Comparison of ENCODE assay signal across 14 mouse cellular contexts in genomic region chr5:130021361-130021966, GRCm38 (mm10). TPM values are rescaled to one million over a fixed set of nuclear protein-coding genes. Genes with fewer than 3 reads are reported as not detected.
DNase-seq lines count a peak whose midpoint lies in the region; ATAC-seq and TF ChIP-seq lines count a peak whose summit lies in the region.
"Had no signal": no experiment of that assay in that cellular context is flagged by ENCODE, and none has a peak within 500 bp of the region (broad histone marks: within the 10 kb centered on the region; RNA-seq: fewer than 3 reads in every experiment).

No protein-coding gene starts in this region.

- no peak overlapping the region for H3K27ac ChIP-seq in kidney, embryonic 14.5 days (ENCODE audit: low read depth, low read length)
- no peak overlapping the region for H3K27ac ChIP-seq in intestine, postnatal 0 days (ENCODE audit: low read depth, low read length)
- H3K27ac ChIP-seq in liver, embryonic 15.5 days (replicated peaks): 0 out of 2 replicates have a peak overlapping the region, but pooled peaks have one; percentile 31
- H3K27ac ChIP-seq: forebrain, embryonic 10.5 days; limb, embryonic 15.5 days; midbrain, embryonic 12.5 days had no signal

- no peak for ATAC-seq in kidney, embryonic 14.5 days (ENCODE audit: low FRiP score, low TSS enrichment)
- ATAC-seq in intestine, postnatal 0 days: no peak
- no peak for ATAC-seq in liver, embryonic 15.5 days (ENCODE audit: insufficient read depth)

- TF ChIP-seq CTCF in intestine, postnatal 0 days (IDR thresholded peaks at IDR 0.05; ENCODE audit: low read depth): no peak

- DNase-seq in adrenal gland, adult (ENCODE audit: inconsistent age in 2 of 2, low spot score in 1 of 2): peak; percentile 31 to 65
- DNase-seq in adrenal gland, adult 8-10 months: no peak
- DNase-seq in kidney, adult 9 months: peak; percentile 57
- no peak for DNase-seq in ovary, postnatal 10 days (ENCODE audit: low spot score)
- DNase-seq in right cerebral cortex, postnatal 25 days: no peak
- DNase-seq: adrenal gland, postnatal 10 days; heart, adult 18-20 months had no signal

- no peaks in the 10 kb centered on the region for H3K27me3 ChIP-seq in kidney, embryonic 14.5 days (ENCODE audit: control insufficient read depth, insufficient read depth, low read length)
- no peaks in the 10 kb centered on the region for H3K27me3 ChIP-seq in intestine, postnatal 0 days (replicated peaks; ENCODE audit: control insufficient read depth, insufficient read depth, low read length)
- H3K27me3 ChIP-seq in liver, embryonic 15.5 days: peaks cover 1% of the 10 kb centered on the region
- H3K27me3 ChIP-seq: limb, embryonic 15.5 days had no signal

- 68% methylated on average over 5 of the region's 5 CpGs for WGBS in kidney, embryonic 14.5 days
- WGBS in intestine, postnatal 0 days: 61% methylated on average over 5 of the region's 5 CpGs
- WGBS in liver, embryonic 15.5 days (ENCODE audit: insufficient replicate concordance): 51% methylated on average over 5 of the region's 5 CpGs

- H3K9ac ChIP-seq in kidney, embryonic 14.5 days (ENCODE audit: low read depth, low read length): no peak overlapping the region
- peak overlapping the region; percentile 26; the same call in 1 of the 2 replicates for H3K9ac ChIP-seq in intestine, postnatal 0 days (ENCODE audit: low read depth, low read length)
- no peak overlapping the region for H3K9ac ChIP-seq in liver, embryonic 15.5 days
- H3K9ac ChIP-seq: limb, embryonic 15.5 days; midbrain, embryonic 12.5 days had no signal

- no peaks in the 10 kb centered on the region; the same call in 1 of the 2 replicates for H3K36me3 ChIP-seq in kidney, embryonic 14.5 days (ENCODE audit: control insufficient read depth, insufficient read depth, low read length)
- peaks cover 21% of the 10 kb centered on the region for H3K36me3 ChIP-seq in intestine, postnatal 0 days (ENCODE audit: control insufficient read depth, insufficient read depth)
- peaks cover 17% of the 10 kb centered on the region; the same call in 1 of the 2 replicates for H3K36me3 ChIP-seq in liver, embryonic 15.5 days (replicated peaks)

- no peak overlapping the region for H3K4me3 ChIP-seq in kidney, embryonic 14.5 days (ENCODE audit: low read length)
- H3K4me3 ChIP-seq in intestine, postnatal 0 days (ENCODE audit: low read depth, low read length): no peak overlapping the region
- H3K4me3 ChIP-seq in liver, embryonic 15.5 days (replicated peaks): no peak overlapping the region
- H3K4me3 ChIP-seq: forebrain, embryonic 10.5 days; limb, embryonic 15.5 days; midbrain, embryonic 12.5 days had no signal

- H3K4me1 ChIP-seq in kidney, embryonic 14.5 days (ENCODE audit: control insufficient read depth, insufficient read depth, low read length): peaks cover 5% of the 10 kb centered on the region
- 0 out of 2 replicates have a peak, but pooled peaks cover 12% of the 10 kb centered on the region for H3K4me1 ChIP-seq in intestine, postnatal 0 days (replicated peaks; ENCODE audit: control insufficient read depth, insufficient read depth, low read length)
- H3K4me1 ChIP-seq in liver, embryonic 15.5 days (replicated peaks): peaks cover 34% of the 10 kb centered on the region

- H3K4me2 ChIP-seq in kidney, embryonic 14.5 days (replicated peaks; ENCODE audit: low read depth, low read length): no peak overlapping the region
- 0 out of 2 replicates have a peak overlapping the region, but pooled peaks have one; percentile 17 for H3K4me2 ChIP-seq in intestine, postnatal 0 days (replicated peaks; ENCODE audit: low read depth)
- H3K4me2 ChIP-seq in liver, embryonic 15.5 days: peak overlapping the region; percentile 90
- H3K4me2 ChIP-seq: limb, embryonic 15.5 days; midbrain, embryonic 12.5 days had no signal

- no peaks in the 10 kb centered on the region for H3K9me3 ChIP-seq in kidney, embryonic 14.5 days (ENCODE audit: control insufficient read depth, low read length)
- H3K9me3 ChIP-seq in intestine, postnatal 0 days (ENCODE audit: control insufficient read depth): no peaks in the 10 kb centered on the region
- no peaks in the 10 kb centered on the region for H3K9me3 ChIP-seq in liver, embryonic 15.5 days (replicated peaks)
- H3K9me3 ChIP-seq: forebrain, embryonic 10.5 days; G1E; limb, embryonic 15.5 days; midbrain, embryonic 12.5 days had no signal

RNA-seq across cellular contexts. Expression of gene Asl, which starts 7.6 kb away (rescaled TPM):
- total RNA-seq in adrenal gland, adult 8-10 months (2022): 100 to 1,000 TPM; 137 to 158 (median 148) TPM
- polyA plus RNA-seq in kidney, embryonic 14.5 days (2014; fragmentation: Nextera tagmentation; extraction: Ambion mirVana): 40.3 and 46.4 TPM in 2 replicates
- 148 and 182 TPM in 2 replicates for polyA plus RNA-seq in intestine, postnatal 0 days (2015; fragmentation: Nextera tagmentation; extraction: Ambion mirVana)
- polyA plus RNA-seq in liver, embryonic 15.5 days (2015; fragmentation: Nextera tagmentation; extraction: Ambion mirVana): 53.1 and 57.8 TPM in 2 replicates

RNA-seq across cellular contexts. Expression of gene Crcp, which starts 7.6 kb away (rescaled TPM):
- total RNA-seq in adrenal gland, adult 8-10 months (2022): 10 to 100 TPM; 44.8 to 48.3 (median 47.7) TPM
- 24.5 and 31.2 TPM in 2 replicates for polyA plus RNA-seq in kidney, embryonic 14.5 days (2014; fragmentation: Nextera tagmentation; extraction: Ambion mirVana)
- 39.5 and 41.6 TPM in 2 replicates for polyA plus RNA-seq in intestine, postnatal 0 days (2015; fragmentation: Nextera tagmentation; extraction: Ambion mirVana)
- polyA plus RNA-seq in liver, embryonic 15.5 days (2015; fragmentation: Nextera tagmentation; extraction: Ambion mirVana): 23.1 and 24.0 TPM in 2 replicates

RNA-seq across cellular contexts. Expression of gene Gusb, which starts 18.6 kb away (rescaled TPM):
- 10 to 100 TPM; 57.5 to 75.2 (median 68.5) TPM for total RNA-seq in adrenal gland, adult 8-10 months (2022)
- polyA plus RNA-seq in kidney, embryonic 14.5 days (2014; fragmentation: Nextera tagmentation; extraction: Ambion mirVana): 49.8 and 58.7 TPM in 2 replicates
- polyA plus RNA-seq in intestine, postnatal 0 days (2015; fragmentation: Nextera tagmentation; extraction: Ambion mirVana): 260 and 264 TPM in 2 replicates
- polyA plus RNA-seq in liver, embryonic 15.5 days (2015; fragmentation: Nextera tagmentation; extraction: Ambion mirVana): 32.5 and 34.1 TPM in 2 replicates

RNA-seq across cellular contexts. Expression of gene Tpst1, which starts 51.7 kb away (rescaled TPM):
- 10 to 100 TPM; 46.9 to 86.8 (median 67.7) TPM for total RNA-seq in adrenal gland, adult 8-10 months (2022)
- 61.8 and 70.7 TPM in 2 replicates for polyA plus RNA-seq in kidney, embryonic 14.5 days (2014; fragmentation: Nextera tagmentation; extraction: Ambion mirVana)
- 28.7 and 29.3 TPM in 2 replicates for polyA plus RNA-seq in intestine, postnatal 0 days (2015; fragmentation: Nextera tagmentation; extraction: Ambion mirVana)
- 22.6 and 23.0 TPM in 2 replicates for polyA plus RNA-seq in liver, embryonic 15.5 days (2015; fragmentation: Nextera tagmentation; extraction: Ambion mirVana)
- polyA plus RNA-seq: G1E had no signal

Comparison
In these comparisons a context has a peak if more than half of its experiments do, and no peak if none do; other contexts are left out.
1. DNase-seq: peak in adrenal gland, adult (2 of 2) and kidney, adult 9 months (single experiment); none in adrenal gland, adult 8-10 months (single experiment), ovary, postnatal 10 days (single experiment) and right cerebral cortex, postnatal 25 days (single experiment).